Mouse (Mus musculus) thymus, adult 2 months (tissue): ENCODE data around the gene Ube2e1.

Experiments
- CTCF ChIP-seq: fragments of 200-500 bp; IDR thresholded peaks from 2 replicates; pipeline ENCODE4 v1.5.1; 2012; ENCODE audit warnings: mild to moderate bottlenecking, control low read depth, low read length, moderate library complexity, borderline replicate concordance; ENCODE audit not compliant: control insufficient read depth, poor library complexity, insufficient read depth; ENCODE audit errors: extremely low read depth
- POLR2A ChIP-seq: fragments of 200-500 bp; IDR thresholded peaks from 2 replicates; pipeline ENCODE4 v1.6.1; 2012; ENCODE audit warnings: mild to moderate bottlenecking, low read length, control low read depth, moderate library complexity; ENCODE audit not compliant: control insufficient read depth, poor library complexity, insufficient read depth; ENCODE audit errors: extremely low read depth

- TF ChIP-seq POLR2A: no peak
- no peak for TF ChIP-seq CTCF
Observed at GRCm38 (mm10) chr14:18301591-18301990, 30.1 kb downstream of the Ube2e1 start.
